Mouse (Mus musculus) C2C12 (cell line): ENCODE results near the gene Gm3618. TPM values are rescaled to one million over a fixed set of nuclear protein-coding genes. Genes with fewer than 3 reads are reported as not detected.
"Not testable (repeated sequence)": the region's sequence is repeated elsewhere in the genome, so short reads cannot be mapped to it uniquely, and the experiment has no call there.

Experiments used
- H3K27me3 ChIP-seq: one replicate; pipeline ENCODE4 v1.6.1; 2011; ENCODE audit not compliant: control insufficient read depth, insufficient read depth, insufficient read length
- H3K36me3 ChIP-seq: one replicate; pipeline ENCODE4 v1.6.1; 2011; ENCODE audit not compliant: control insufficient read depth, insufficient read depth
- H3K4me3 ChIP-seq: one replicate; pipeline ENCODE4 v1.5.1; 2011; ENCODE audit warnings: mild to moderate bottlenecking, control low read depth; ENCODE audit not compliant: poor library complexity, insufficient read depth, severe bottlenecking
- H3K79me2 ChIP-seq: one replicate; pipeline ENCODE4 v1.6.1; 2011; ENCODE audit not compliant: control insufficient read depth, insufficient read depth
- H3K79me3 ChIP-seq: one replicate; pipeline ENCODE4 v1.6.1; 2011; ENCODE audit warnings: low read depth, control low read depth
- H3ac ChIP-seq: one replicate; pipeline ENCODE3; 2011; ENCODE audit warnings: low read depth; ENCODE audit not compliant: control insufficient read depth, insufficient read length
- long read RNA-seq, 2 experiments: library from polyadenylated mRNA; unstranded; transcript quantifications; one replicate each; pipeline ENCODE4 v2.0.0; 2019 to 2020
- polyA plus RNA-seq: library from polyadenylated mRNA; unstranded; fragments of >200 nt; fragmentation: generic; extraction: Trizol; gene quantifications from one replicate; pipeline ENCODE4 v1.2.1, GENCODE M21; 2012; ENCODE audit warnings: missing spikeins

Gm3618 gene
- polyA plus RNA-seq = not detected
- long read RNA-seq, experiment 1 = 0 reads
- long read RNA-seq, experiment 2 = 0 reads

DNA sequence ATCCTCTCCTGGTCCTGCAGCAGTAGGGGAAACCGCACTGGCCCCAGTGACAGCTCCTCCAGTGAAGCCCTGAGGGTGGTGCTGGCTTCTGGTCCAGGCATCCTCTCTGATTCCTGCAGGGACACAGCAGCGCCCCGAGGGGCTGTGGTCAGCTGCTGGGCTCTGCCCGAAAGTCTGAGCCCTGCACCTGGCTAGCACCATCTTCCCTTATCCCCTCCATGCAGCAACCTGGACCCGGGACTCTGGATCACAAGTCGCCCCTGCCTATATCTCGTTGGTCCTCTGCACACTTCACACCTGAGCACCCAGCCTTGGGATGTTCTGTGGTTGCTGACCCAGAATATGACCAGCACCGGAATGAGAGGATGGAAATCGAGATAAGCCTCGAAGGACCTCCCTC is at the start of gene Gm3618:
Gm3618 (minus strand) TSS at position 101 of the 400 bp plus-strand sequence.
- not testable (repeated sequence) for H3K36me3 ChIP-seq, H3K27me3 ChIP-seq, H3K79me2 ChIP-seq, H3ac ChIP-seq, H3K4me3 ChIP-seq, H3K79me3 ChIP-seq

DNA sequence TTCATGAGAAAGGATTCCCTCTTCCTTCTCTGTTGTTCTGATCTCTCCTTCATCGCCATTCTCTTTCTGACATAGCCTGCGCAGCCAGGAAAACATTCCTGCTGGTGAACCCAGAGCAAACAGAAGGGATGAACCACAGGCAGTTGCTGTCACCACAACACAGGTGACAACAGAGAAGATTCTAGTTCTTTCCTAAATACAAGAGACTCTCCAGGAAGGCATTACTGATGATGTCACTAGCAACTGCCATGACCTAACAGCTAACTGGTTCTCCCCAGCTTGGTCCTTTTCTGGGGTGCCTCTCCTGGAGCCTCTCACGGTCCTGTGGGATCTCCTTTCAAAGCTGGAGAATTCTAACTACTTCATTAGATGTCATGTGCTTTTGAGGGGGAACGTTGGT is 46.7 kb upstream of the Gm3618 start, which contains the start of gene Gm16440:
Gm16440 (minus strand) TSS at position 101 of the 400 bp plus-strand sequence.
- not testable (repeated sequence) for H3K79me2 ChIP-seq, H3ac ChIP-seq, H3K27me3 ChIP-seq, H3K79me3 ChIP-seq, H3K4me3 ChIP-seq, H3K36me3 ChIP-seq

GRCm38 (mm10) chr14:6304743-6305142 is 38.7 kb downstream of the Gm3618 start, which contains the start of gene Gm21103:
Gm21103 (minus strand) TSS chr14:6304843.
- H3K27me3 ChIP-seq, H3K79me2 ChIP-seq, H3K36me3 ChIP-seq, H3ac ChIP-seq, H3K79me3 ChIP-seq, H3K4me3 ChIP-seq: not testable (repeated sequence)

DNA sequence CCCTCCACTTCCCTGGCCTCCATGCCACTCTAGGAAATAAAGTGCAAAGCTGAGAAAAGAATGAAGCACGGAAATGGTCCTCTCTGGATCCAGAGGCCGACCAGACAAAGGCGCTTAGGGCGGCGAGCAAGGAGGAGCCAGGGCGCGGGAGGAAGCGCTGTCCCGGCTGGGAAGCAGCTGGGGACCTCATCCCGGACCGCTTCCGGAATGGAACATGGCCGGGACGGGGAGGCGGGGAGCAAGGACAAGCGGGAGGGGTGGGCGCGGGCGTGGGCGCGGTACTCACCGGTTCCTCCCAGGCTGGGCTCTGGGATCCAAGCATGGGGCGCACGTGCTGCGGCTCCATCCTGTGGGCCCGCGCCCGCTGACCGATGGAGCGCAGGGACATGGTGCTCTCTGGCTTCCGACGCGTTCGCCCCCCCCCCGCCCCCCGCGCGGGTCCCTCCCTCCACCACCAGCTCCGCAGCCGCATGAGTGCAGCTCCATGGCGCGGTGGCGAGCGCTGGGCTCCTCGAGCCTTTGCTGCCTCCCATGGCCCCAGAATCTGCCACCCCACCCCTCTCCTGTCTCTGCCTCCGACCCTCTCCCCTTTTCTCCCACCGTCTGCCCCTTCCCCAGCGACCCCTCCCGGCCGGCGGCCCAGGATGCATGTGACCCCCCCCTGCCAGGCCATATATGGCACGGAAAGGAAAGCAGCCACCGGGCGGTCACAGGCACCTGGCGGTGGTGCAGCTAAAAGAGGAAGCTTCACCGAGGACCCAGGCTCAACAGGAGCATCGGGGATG is 56.4 kb downstream of the Gm3618 start, which contains the start of gene Gm3411:
Gm3411 (minus strand) TSS at position 320 of the 785 bp plus-strand sequence.
- not testable (repeated sequence) for H3K4me3 ChIP-seq, H3ac ChIP-seq, H3K27me3 ChIP-seq, H3K36me3 ChIP-seq, H3K79me3 ChIP-seq, H3K79me2 ChIP-seq

Other genes starting within 250 kb of the Gm3618 start
- not detected for gene Gm8206, start 249.7 kb downstream of the Gm3618 start, polyA plus RNA-seq
- gene Gm3468, start 235.0 kb downstream of the Gm3618 start, polyA plus RNA-seq = not detected
- gene Gm3476, start 217.9 kb downstream of the Gm3618 start, polyA plus RNA-seq = not detected
- gene Gm21560, start 124.4 kb downstream of the Gm3618 start, polyA plus RNA-seq = not detected
- not detected for gene Gm3411, start 56.4 kb downstream of the Gm3618 start, polyA plus RNA-seq
- gene Gm21103, start 38.8 kb downstream of the Gm3618 start, polyA plus RNA-seq = not detected
- gene Gm16440, start 46.6 kb upstream of the Gm3618 start, polyA plus RNA-seq = not detected
- not detected for gene Gm3591, start 68.8 kb upstream of the Gm3618 start, polyA plus RNA-seq
- gene Gm3594, start 100.9 kb upstream of the Gm3618 start, polyA plus RNA-seq = not detected
- gene Gm8356, start 193.6 kb upstream of the Gm3618 start, polyA plus RNA-seq = not detected
- not detected for gene Gm3629, start 246.9 kb upstream of the Gm3618 start, polyA plus RNA-seq